In genomic region chr19:34849426-34849825, GRCm38 (mm10) we compare ENCODE assay signal across 12 mouse cellular contexts. TPM values are rescaled to one million over a fixed set of nuclear protein-coding genes. Genes with fewer than 3 reads are reported as not detected.
DNase-seq lines count a peak whose midpoint lies in the region.
"Had no signal": no experiment of that assay in that cellular context is flagged by ENCODE, and none has a peak within 500 bp of the region (broad histone marks: within the 10 kb centered on the region; RNA-seq: fewer than 3 reads in every experiment).

No protein-coding gene starts in this region.

- peak; percentile 48 for DNase-seq in gastrocnemius, adult 18-20 months (ENCODE audit: low spot score)
- no peak for DNase-seq in gastrocnemius, postnatal 4 days (ENCODE audit: low spot score in 2 of 2)
- peak; percentile 57 for DNase-seq in kidney, adult 18-20 months
- DNase-seq in kidney, postnatal 10 days = no peak
- peak; percentile 32 to 76 for DNase-seq in heart, adult 9 months (ENCODE audit: low spot score in 2 of 2)
- peak; percentile 59 to 65 for DNase-seq in kidney, postnatal 25 days
- DNase-seq in urinary bladder, postnatal 14 days (ENCODE audit: low spot score) = no peak
- DNase-seq: B cell, adult 2 months; cerebellum, adult 18-20 months; layer of hippocampus, adult 9-11 months; lung, postnatal 10 days; thymus, postnatal 4 days had no signal

RNA-seq across cellular contexts. Expression of gene Pank1, which starts 29.8 kb away (rescaled TPM):
- 10 to 100 TPM; 14.7 to 17.8 TPM for total RNA-seq in gastrocnemius, adult 18-20 months (2021)
- 10 to 100 TPM; 12.0 to 12.7 TPM for total RNA-seq in gastrocnemius, postnatal 4 days (2021)

Comparison
In these comparisons a context has a peak if more than half of its experiments do, and no peak if none do; other contexts are left out.
1. DNase-seq: peak in gastrocnemius, adult 18-20 months (single experiment), kidney, adult 18-20 months (single experiment), heart, adult 9 months (2 of 2) and kidney, postnatal 25 days (2 of 2); none in gastrocnemius, postnatal 4 days (0 of 2), kidney, postnatal 10 days (single experiment) and urinary bladder, postnatal 14 days (single experiment).